Mouse (Mus musculus): ENCODE results near the gene Tubb2b. TPM values are rescaled to one million over a fixed set of nuclear protein-coding genes. Genes with fewer than 3 reads are reported as not detected.
"Not testable (repeated sequence)": the region's sequence is repeated elsewhere in the genome, so short reads cannot be mapped to it uniquely, and the experiment has no call there.

Tubb2b gene
- polyA plus RNA-seq, 1 experiment from 2014 or later: 1,019 TPM

GRCm38 (mm10) chr13:34101247-34101646 lies 29.0 kb downstream of the Tubb2b start:
- Histone ChIP-seq H3K9me3 (no peaks in the 10 kb centered on the region), H3K4me2 (no peak overlapping the region), H3K27ac (replicated peaks) (no peak overlapping the region), H3K9ac (no peak overlapping the region), H3K27me3 (no peaks in the 10 kb centered on the region), H3K36me3 (no peaks in the 10 kb centered on the region), H3K4me3 (no peak overlapping the region), H3K4me1 (replicated peaks) (peaks cover 10% of the 10 kb centered on the region)
- ATAC-seq (ENCODE audit: low FRiP score, low read depth): no peak
- 95% methylated on average over 10 of the region's 10 CpGs for WGBS

- Histone ChIP-seq H3K4me2 (no peak overlapping the region), H3K9ac (no peak overlapping the region), H3K4me3 (no peak overlapping the region), H3K9me3 (no peaks in the 10 kb centered on the region), H3K27ac (replicated peaks) (no peak overlapping the region), H3K27me3 (no peaks in the 10 kb centered on the region), H3K4me1 (replicated peaks) (peaks cover 15% of the 10 kb centered on the region), H3K36me3 (no peaks in the 10 kb centered on the region)
- ATAC-seq (ENCODE audit: low FRiP score, low read depth): no peak
- WGBS: 77% methylated on average over 3 of the region's 3 CpGs
Measured at GRCm38 (mm10) chr13:34100733-34101132, 29.5 kb downstream of the Tubb2b start.

- H3K4me2 ChIP-seq: no peak overlapping the region
- H3K9ac ChIP-seq: no peak overlapping the region
- H3K36me3 ChIP-seq: no peaks in the 10 kb centered on the region
- 39% methylated on average over 3 of the region's 3 CpGs for WGBS
- no peaks in the 10 kb centered on the region for H3K9me3 ChIP-seq
- H3K27me3 ChIP-seq: no peaks in the 10 kb centered on the region
- H3K27ac ChIP-seq (replicated peaks): peak overlapping the region; percentile 67
- no peak for ATAC-seq (ENCODE audit: low FRiP score, low read depth)
- peaks cover 22% of the 10 kb centered on the region for H3K4me1 ChIP-seq (replicated peaks)
- H3K4me3 ChIP-seq: no peak overlapping the region
Measured at GRCm38 (mm10) chr13:34097086-34097485, 33.2 kb downstream of the Tubb2b start.

GRCm38 (mm10) chr13:34096455-34096854 lies 33.8 kb downstream of the Tubb2b start:
- H3K4me2 ChIP-seq: peak overlapping the region; percentile 33

GRCm38 (mm10) chr13:34095542-34096435 lies 34.5 kb downstream of the Tubb2b start:
- Histone ChIP-seq H3K36me3 (no peaks in the 10 kb centered on the region), H3K4me1 (replicated peaks) (peaks cover 22% of the 10 kb centered on the region), H3K27me3 (no peaks in the 10 kb centered on the region), H3K4me2 (peak overlapping the region; percentile 33), H3K4me3 (no peak overlapping the region), H3K9ac (no peak overlapping the region), H3K27ac (replicated peaks) (peak overlapping the region; percentile 67), H3K9me3 (no peaks in the 10 kb centered on the region)
- 16% methylated on average over 7 of the region's 7 CpGs for whole genome bisulfite sequencing
- peak; percentile 95 for ATAC-seq (ENCODE audit: low FRiP score, low read depth)

More at GRCm38 (mm10) chr13:34096455-34096854, 33.8 kb downstream of the Tubb2b start:
- ATAC-seq (ENCODE audit: low FRiP score, low read depth): peak; percentile 68
- H3K4me3 ChIP-seq: no peak overlapping the region
- peaks cover 22% of the 10 kb centered on the region for H3K4me1 ChIP-seq (replicated peaks)
- H3K9me3 ChIP-seq: no peaks in the 10 kb centered on the region
- 55% methylated on average over 4 of the region's 4 CpGs for WGBS
- no peaks in the 10 kb centered on the region for H3K27me3 ChIP-seq
- H3K27ac ChIP-seq (replicated peaks): peak overlapping the region; percentile 67
- H3K36me3 ChIP-seq: no peaks in the 10 kb centered on the region
- H3K9ac ChIP-seq: no peak overlapping the region

- Histone ChIP-seq H3K9me3 (no peaks in the 10 kb centered on the region), H3K27me3 (no peaks in the 10 kb centered on the region), H3K4me2 (peak overlapping the region; percentile 41), H3K4me1 (replicated peaks) (peaks cover 41% of the 10 kb centered on the region), H3K27ac (replicated peaks) (peak overlapping the region; percentile 86), H3K36me3 (no peaks in the 10 kb centered on the region), H3K4me3 (no peak overlapping the region), H3K9ac (peak overlapping the region; percentile 16)
- ATAC-seq (ENCODE audit: low FRiP score, low read depth): peak; percentile 23; the same call in 1 of the 2 replicates
- WGBS: 22% methylated on average over 3 of the region's 3 CpGs
Measured at GRCm38 (mm10) chr13:34089358-34089757, 40.9 kb downstream of the Tubb2b start.

- Histone ChIP-seq H3K9me3 (no peaks in the 10 kb centered on the region), H3K9ac (peak overlapping the region; percentile 16; the same call in 1 of the 2 replicates), H3K4me2 (peak overlapping the region; percentile 41), H3K4me1 (replicated peaks) (peaks cover 41% of the 10 kb centered on the region), H3K27me3 (no peaks in the 10 kb centered on the region), H3K27ac (replicated peaks) (peak overlapping the region; percentile 86), H3K36me3 (no peaks in the 10 kb centered on the region), H3K4me3 (no peak overlapping the region)
- WGBS: 21% methylated on average over 7 of the region's 7 CpGs
- peak; percentile 91 for ATAC-seq (ENCODE audit: low FRiP score, low read depth)
Measured at GRCm38 (mm10) chr13:34088871-34089288, 41.4 kb downstream of the Tubb2b start.

- WGBS: 27% methylated on average over 5 of the region's 5 CpGs
Measured at GRCm38 (mm10) chr13:34088201-34088649, 42.0 kb downstream of the Tubb2b start.

GRCm38 (mm10) chr13:34087052-34087812 lies 43.0 kb downstream of the Tubb2b start:
- H3K27ac ChIP-seq (replicated peaks): peak overlapping the region; percentile 86
- no peaks in the 10 kb centered on the region for H3K36me3 ChIP-seq
- no peak overlapping the region; the same call in 1 of the 2 replicates for H3K9ac ChIP-seq
- peaks cover 41% of the 10 kb centered on the region for H3K4me1 ChIP-seq (replicated peaks)
- peak; percentile 28; the same call in 1 of the 2 replicates for ATAC-seq (ENCODE audit: low FRiP score, low read depth)
- peak overlapping the region; percentile 41; the same call in 1 of the 2 replicates for H3K4me2 ChIP-seq
- no peaks in the 10 kb centered on the region for H3K27me3 ChIP-seq
- WGBS: 33% methylated on average over 7 of the region's 7 CpGs
- H3K9me3 ChIP-seq: no peaks in the 10 kb centered on the region
- no peak overlapping the region for H3K4me3 ChIP-seq

More at GRCm38 (mm10) chr13:34088201-34088649, 42.0 kb downstream of the Tubb2b start:
- not testable (repeated sequence) for H3K27me3 ChIP-seq, H3K9me3 ChIP-seq, H3K36me3 ChIP-seq, H3K4me3 ChIP-seq
- Histone ChIP-seq H3K4me2 (peak overlapping the region; percentile 41), H3K27ac (replicated peaks) (peak overlapping the region; percentile 86), H3K9ac (0 out of 2 replicates have a peak overlapping the region, but pooled peaks have one; percentile 16), H3K4me1 (replicated peaks) (peaks cover 41% of the 10 kb centered on the region)
- ATAC-seq (ENCODE audit: low FRiP score, low read depth): peak; percentile 61

- Histone ChIP-seq H3K4me2 (no peak overlapping the region), H3K27ac (replicated peaks) (0 out of 2 replicates have a peak overlapping the region, but pooled peaks have one; percentile 33), H3K9me3 (no peaks in the 10 kb centered on the region), H3K4me1 (replicated peaks) (peaks cover 30% of the 10 kb centered on the region), H3K9ac (no peak overlapping the region), H3K27me3 (no peaks in the 10 kb centered on the region), H3K4me3 (no peak overlapping the region), H3K36me3 (no peaks in the 10 kb centered on the region)
- 66% methylated on average over 9 of the region's 9 CpGs for WGBS
- no peak for ATAC-seq (ENCODE audit: low FRiP score, low read depth)
Measured at GRCm38 (mm10) chr13:34084026-34084750, 46.1 kb downstream of the Tubb2b start.

GRCm38 (mm10) chr13:34081926-34082325 lies 48.3 kb downstream of the Tubb2b start:
- Histone ChIP-seq H3K36me3 (no peaks in the 10 kb centered on the region), H3K9ac (no peak overlapping the region), H3K4me2 (no peak overlapping the region), H3K9me3 (no peaks in the 10 kb centered on the region), H3K4me1 (replicated peaks) (peaks cover 15% of the 10 kb centered on the region), H3K27me3 (no peaks in the 10 kb centered on the region), H3K27ac (replicated peaks) (no peak overlapping the region), H3K4me3 (no peak overlapping the region)
- no peak for ATAC-seq (ENCODE audit: low FRiP score, low read depth)
- WGBS: 52% methylated on average over 4 of the region's 4 CpGs
